Mouse (Mus musculus) limb, embryonic 11.5 days (tissue): ENCODE data around the gene Ptchd3. TPM values are rescaled to one million over a fixed set of nuclear protein-coding genes. Genes with fewer than 3 reads are reported as not detected.
A peak's percentile ranks its signal among the peaks of the same experiment; 100 is the strongest.

ENCODE experiments used
- ATAC-seq: fragments of 200-750 bp; cut with Nextera tagmentation; 2 replicates; pipeline ENCODE4 v1.8.0; 2017; ENCODE audit warnings: low read depth; ENCODE audit not compliant: insufficient number of reproducible peaks, low FRiP score, low TSS enrichment
- DNase-seq: peaks from one replicate; pipeline ENCODE4 v3.0.0-alpha.2; 2015; ENCODE audit warnings: low spot score
- H3K27ac ChIP-seq: fragments of 300-500 bp; sonication (generic); replicated peaks from 2 replicates; pipeline ENCODE4 v1.5.1; 2014; ENCODE audit warnings: low read depth, mild to moderate bottlenecking, low read length
- H3K27me3 ChIP-seq: fragments of 300-500 bp; sonication (generic); 2 replicates; pipeline ENCODE4 v1.6.1; 2014; ENCODE audit warnings: mild to moderate bottlenecking, low read length, mixed read lengths; ENCODE audit not compliant: control insufficient read depth, insufficient read depth
- H3K36me3 ChIP-seq: fragments of 300-500 bp; sonication (generic); 2 replicates; pipeline ENCODE4 v1.6.1; 2014; ENCODE audit warnings: mild to moderate bottlenecking, low read length, moderate library complexity, mixed read lengths; ENCODE audit not compliant: control insufficient read depth, insufficient read depth
- H3K4me1 ChIP-seq: fragments of 300-500 bp; sonication (generic); 2 replicates; pipeline ENCODE4 v1.6.1; 2014; ENCODE audit warnings: low read length, mixed read lengths; ENCODE audit not compliant: control insufficient read depth, insufficient read depth
- H3K4me2 ChIP-seq: fragments of 300-500 bp; sonication (generic); 2 replicates; pipeline ENCODE4 v1.6.1; 2014; ENCODE audit warnings: low read depth, mild to moderate bottlenecking, moderate library complexity; ENCODE audit not compliant: severe bottlenecking
- H3K4me3 ChIP-seq: fragments of 300-500 bp; sonication (generic); 2 replicates; pipeline ENCODE4 v1.5.1; 2014; ENCODE audit warnings: low read depth, low read length
- H3K9ac ChIP-seq: fragments of 300-500 bp; sonication (generic); 2 replicates; pipeline ENCODE4 v1.6.1; 2014; ENCODE audit warnings: mild to moderate bottlenecking, low read length
- H3K9me3 ChIP-seq: fragments of 300-500 bp; sonication (generic); 2 replicates; pipeline ENCODE4 v1.6.1; 2016; ENCODE audit warnings: low read length; ENCODE audit not compliant: control insufficient read depth
- WGBS: fragments of 180-500 bp; shearing (Covaris S2); extraction: QIAGEN DNeasy Blood & Tissue Kit; methylation state at CpG from one replicate; pipeline ENCODE4 v1.1.7; 2014; 5-methylcytosine and 5-hydroxymethylcytosine counted together
- polyA plus RNA-seq: library from polyadenylated mRNA; unstranded; fragments of >200 nt; fragmentation: Nextera tagmentation; extraction: Ambion mirVana; gene quantifications from 2 replicates; pipeline ENCODE4 v1.2.1, GENCODE M21; 2014

Ptchd3 gene
- polyA plus RNA-seq = not detected in 2 replicates

DNA sequence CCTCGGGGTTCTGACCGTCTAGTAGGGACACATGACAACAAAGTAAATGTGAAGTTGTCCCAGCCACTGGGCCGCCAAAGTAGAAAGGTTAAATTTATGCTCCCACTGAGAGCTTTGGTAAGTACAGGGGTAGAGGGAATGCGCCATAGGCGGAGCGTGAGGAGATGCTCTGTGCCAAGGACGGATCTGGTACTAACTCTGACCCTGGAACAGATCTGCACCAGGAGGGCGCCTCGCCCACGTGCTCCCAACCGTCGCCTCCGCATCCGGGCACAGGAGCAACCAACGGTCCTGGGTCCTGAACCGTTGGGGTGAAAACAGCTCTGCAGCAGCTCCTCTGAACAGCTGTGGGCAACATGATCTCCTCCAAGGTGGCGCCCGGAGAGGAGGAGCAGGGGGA is at the start of gene Ptchd3:
TSS of gene Ptchd3 (plus strand) at position 301 of the 400 bp plus-strand sequence.
- no peak within 1 kb of the TSS for H3K4me3 ChIP-seq

GRCm38 (mm10) chr11:121781831-121782230 is 48.2 kb upstream of the Ptchd3 start:
- H3K4me2 ChIP-seq = no peak overlapping the region
- WGBS = 76% methylated on average over 1 of the region's 1 CpGs
- H3K36me3 ChIP-seq = no peaks in the 10 kb centered on the region
- DNase-seq (no peak), ATAC-seq (no peak)
- H3K4me3 ChIP-seq = no peak overlapping the region
- H3K27ac ChIP-seq = no peak overlapping the region
- no peaks in the 10 kb centered on the region for H3K4me1 ChIP-seq
- no peaks in the 10 kb centered on the region for H3K27me3 ChIP-seq
- H3K9me3 ChIP-seq = no peaks in the 10 kb centered on the region
- no peak overlapping the region for H3K9ac ChIP-seq

More for the DNA sequence above, at the start of gene Ptchd3:
- Histone ChIP-seq H3K9ac (no peak within 1 kb of the TSS), H3K36me3 (no peaks in the 10 kb centered on the region), H3K4me2 (0 out of 2 replicates have a peak within 1 kb of the TSS, but pooled peaks have one; percentile 17), H3K4me1 (no peaks in the 10 kb centered on the region), H3K27ac (no peak within 1 kb of the TSS), H3K9me3 (no peaks in the 10 kb centered on the region; the same call in 1 of the 2 replicates), H3K27me3 (0 out of 2 replicates have a peak, but pooled peaks cover 7% of the 10 kb centered on the region)
- WGBS = 54% methylated on average over 18 of the region's 18 CpGs
- DNase-seq (no peak), ATAC-seq (0 out of 2 replicates have a peak, but pooled peaks have one; percentile 17)

- H3K9me3 ChIP-seq = no peaks in the 10 kb centered on the region
- no peak overlapping the region for H3K27ac ChIP-seq
- H3K36me3 ChIP-seq = no peaks in the 10 kb centered on the region
- DNase-seq (no peak), ATAC-seq (no peak)
- H3K4me1 ChIP-seq = no peaks in the 10 kb centered on the region
- no peak overlapping the region for H3K4me2 ChIP-seq
- H3K4me3 ChIP-seq = no peak overlapping the region
- no peaks in the 10 kb centered on the region for H3K27me3 ChIP-seq
- no peak overlapping the region for H3K9ac ChIP-seq
These were observed 42.6 kb upstream of the Ptchd3 start for GRCm38 (mm10) chr11:121787456-121787855.

DNA sequence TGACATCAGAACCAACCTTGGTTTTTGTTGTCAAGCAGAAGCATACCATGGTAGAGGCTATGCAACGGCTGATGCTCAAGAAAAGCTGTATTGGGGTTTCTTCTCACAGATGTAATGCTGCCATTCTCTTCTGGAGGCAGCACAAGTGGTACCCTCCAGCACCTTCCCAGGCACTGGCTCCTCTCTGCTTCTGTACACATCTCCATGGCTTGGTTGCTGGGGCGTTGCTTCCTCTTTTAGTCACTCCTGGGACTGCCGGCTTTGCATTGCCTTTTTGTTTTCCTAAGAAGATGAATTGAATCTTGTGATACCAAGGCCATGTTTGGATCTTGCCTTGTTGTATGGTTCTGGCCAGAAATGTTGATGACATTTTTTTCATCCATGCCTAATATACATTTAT is 40.5 kb upstream of the Ptchd3 start:
- no peak overlapping the region for H3K4me2 ChIP-seq
- H3K9me3 ChIP-seq = no peaks in the 10 kb centered on the region
- DNase-seq (no peak), ATAC-seq (no peak)
- H3K9ac ChIP-seq = no peak overlapping the region
- H3K4me1 ChIP-seq = no peaks in the 10 kb centered on the region
- H3K27me3 ChIP-seq = no peaks in the 10 kb centered on the region
- H3K36me3 ChIP-seq = no peaks in the 10 kb centered on the region
- 87% methylated on average over 3 of the region's 3 CpGs for whole genome bisulfite sequencing
- no peak overlapping the region for H3K4me3 ChIP-seq
- no peak overlapping the region for H3K27ac ChIP-seq

DNA sequence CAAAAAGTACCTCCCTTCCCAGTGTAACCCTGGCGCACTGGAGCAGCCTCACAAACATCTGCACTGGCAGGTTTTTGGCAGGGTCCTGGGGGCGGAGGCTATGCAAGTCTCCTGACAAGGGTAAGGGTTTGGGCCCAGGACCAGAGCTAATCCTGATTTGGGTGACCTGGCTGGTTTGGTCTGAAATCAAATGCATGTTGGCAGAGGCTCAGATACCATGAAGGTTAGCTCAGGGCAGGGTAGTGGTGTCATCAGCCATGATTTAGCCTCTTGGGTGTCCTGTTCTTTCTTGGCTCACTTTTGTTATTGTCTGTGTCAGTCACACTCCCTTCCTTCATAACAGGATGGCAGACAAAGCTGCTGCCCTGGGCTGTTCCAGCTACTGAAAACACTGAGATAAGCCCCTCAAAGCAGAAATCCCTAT is 39.4 kb upstream of the Ptchd3 start:
- Histone ChIP-seq H3K9ac (no peak overlapping the region), H3K4me1 (no peaks in the 10 kb centered on the region), H3K4me2 (no peak overlapping the region), H3K27ac (no peak overlapping the region), H3K4me3 (no peak overlapping the region), H3K27me3 (no peaks in the 10 kb centered on the region), H3K36me3 (no peaks in the 10 kb centered on the region), H3K9me3 (no peaks in the 10 kb centered on the region)
- no peak for DNase-seq
- ATAC-seq = no peak
- 80% methylated on average over 2 of the region's 2 CpGs for WGBS

GRCm38 (mm10) chr11:121791446-121791845 is 38.6 kb upstream of the Ptchd3 start:
- H3K27ac ChIP-seq = no peak overlapping the region
- H3K4me1 ChIP-seq = no peaks in the 10 kb centered on the region
- no peak for DNase-seq
- ATAC-seq = no peak
- 94% methylated on average over 3 of the region's 3 CpGs for WGBS
- no peaks in the 10 kb centered on the region for H3K36me3 ChIP-seq
- no peak overlapping the region for H3K4me3 ChIP-seq
- no peaks in the 10 kb centered on the region for H3K9me3 ChIP-seq
- H3K27me3 ChIP-seq = no peaks in the 10 kb centered on the region
- no peak overlapping the region for H3K4me2 ChIP-seq
- H3K9ac ChIP-seq = no peak overlapping the region

GRCm38 (mm10) chr11:121791991-121792390 is 38.1 kb upstream of the Ptchd3 start:
- Histone ChIP-seq H3K27me3 (no peaks in the 10 kb centered on the region), H3K36me3 (no peaks in the 10 kb centered on the region), H3K9ac (no peak overlapping the region), H3K4me2 (no peak overlapping the region), H3K27ac (no peak overlapping the region), H3K9me3 (no peaks in the 10 kb centered on the region), H3K4me1 (no peaks in the 10 kb centered on the region), H3K4me3 (no peak overlapping the region)
- DNase-seq (no peak), ATAC-seq (no peak)
- WGBS = 73% methylated on average over 1 of the region's 1 CpGs

DNA sequence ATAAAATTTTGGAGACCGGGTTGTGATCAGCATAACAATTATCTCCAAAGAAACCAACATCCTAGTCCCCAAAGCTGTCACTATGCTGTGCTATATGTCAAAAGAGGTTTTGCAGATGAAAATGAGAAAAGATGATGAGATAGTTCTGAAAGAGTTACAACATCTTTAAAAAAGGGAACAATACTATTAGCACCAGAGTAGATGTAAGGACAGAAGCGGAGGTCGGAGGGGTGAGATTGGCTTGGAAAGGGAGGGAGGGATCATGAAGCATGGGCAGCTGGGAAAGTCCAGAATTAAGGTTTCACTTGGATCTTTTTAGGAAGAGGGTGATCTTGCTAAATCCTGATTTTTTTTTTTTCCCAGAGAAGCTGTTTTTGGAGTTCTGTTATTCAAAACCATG is 36.5 kb upstream of the Ptchd3 start:
- H3K4me3 ChIP-seq = no peak overlapping the region
- H3K4me1 ChIP-seq = no peaks in the 10 kb centered on the region
- ATAC-seq (no peak), DNase-seq (no peak)
- no peak overlapping the region for H3K9ac ChIP-seq
- H3K27ac ChIP-seq = no peak overlapping the region
- 90% methylated on average over 3 of the region's 3 CpGs for WGBS
- no peaks in the 10 kb centered on the region for H3K27me3 ChIP-seq
- no peaks in the 10 kb centered on the region for H3K36me3 ChIP-seq
- H3K4me2 ChIP-seq = no peak overlapping the region
- no peaks in the 10 kb centered on the region for H3K9me3 ChIP-seq

GRCm38 (mm10) chr11:121794186-121794585 is 35.9 kb upstream of the Ptchd3 start:
- Histone ChIP-seq H3K9ac (no peak overlapping the region), H3K27ac (no peak overlapping the region), H3K27me3 (no peaks in the 10 kb centered on the region), H3K4me1 (no peaks in the 10 kb centered on the region), H3K36me3 (no peaks in the 10 kb centered on the region), H3K4me2 (no peak overlapping the region), H3K9me3 (no peaks in the 10 kb centered on the region), H3K4me3 (no peak overlapping the region)
- 90% methylated on average over 3 of the region's 3 CpGs for WGBS
- DNase-seq (no peak), ATAC-seq (no peak)
